Mouse (Mus musculus): ENCODE measurements at regions not wholly inside any gene's neighbourhood (a gene's known extent, or its start where the extent isn't known, plus 50 kb on each side); places are given as distances from the start of the nearest gene placed in this dataset.
A peak's percentile ranks its signal among the peaks of the same experiment; 100 is the strongest.

DNA sequence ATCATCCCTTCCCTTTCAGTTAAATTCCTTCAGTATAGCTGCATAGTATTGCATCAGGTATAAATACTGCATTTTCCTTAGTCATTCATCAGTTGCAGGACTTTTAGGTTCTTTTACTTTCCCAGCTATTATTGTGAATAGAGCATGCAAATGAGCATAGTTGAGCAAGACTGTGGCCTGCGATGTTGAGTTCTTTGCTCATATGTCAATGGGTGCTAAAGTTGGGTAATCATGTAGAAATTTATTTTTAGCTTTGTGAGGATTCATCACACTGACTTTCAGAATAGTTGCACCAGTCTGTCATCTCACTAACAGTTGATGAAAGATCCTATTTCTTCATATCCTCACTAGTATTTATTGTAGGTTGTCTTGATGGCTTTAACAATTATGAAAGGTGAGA, 380.3 kb upstream of the Arrdc3 start:
- Histone ChIP-seq H3K9ac (no peak overlapping the region), H3K9me3 (no peaks in the 10 kb centered on the region), H3K4me3 (no peak overlapping the region), H3K36me3 (no peaks in the 10 kb centered on the region), H3K4me1 (no peaks in the 10 kb centered on the region), H3K27me3 (no peaks in the 10 kb centered on the region), H3K27ac (no peak overlapping the region), H3K4me2 (no peak overlapping the region)
- 69% methylated on average over 1 of the region's 1 CpGs for WGBS
- ATAC-seq (ENCODE audit: borderline replicate concordance, extremely low read depth, low FRiP score, low TSS enrichment), result no peak

- WGBS, result 44% methylated on average over 3 of the region's 3 CpGs
- H3K9me3 ChIP-seq, result no peaks in the 10 kb centered on the region
- ATAC-seq (ENCODE audit: borderline replicate concordance, extremely low read depth, low FRiP score, low TSS enrichment), result no peak
- H3K27me3 ChIP-seq, result no peaks in the 10 kb centered on the region
- H3K4me1 ChIP-seq, result no peaks in the 10 kb centered on the region
- no peaks in the 10 kb centered on the region for H3K36me3 ChIP-seq
- H3K4me3 ChIP-seq, result no peak overlapping the region
- no peak overlapping the region for H3K4me2 ChIP-seq
- H3K9ac ChIP-seq, result no peak overlapping the region
- H3K27ac ChIP-seq, result no peak overlapping the region
These were observed 368.8 kb upstream of the Arrdc3 start for GRCm38 (mm10) chr13:80514171-80514981.

GRCm38 (mm10) chr13:80514982-80515253, 368.3 kb upstream of the Arrdc3 start:
- H3K27me3 ChIP-seq, result no peaks in the 10 kb centered on the region
- no peaks in the 10 kb centered on the region for H3K36me3 ChIP-seq
- no peaks in the 10 kb centered on the region for H3K4me1 ChIP-seq
- H3K27ac ChIP-seq, result no peak overlapping the region
- no peak overlapping the region for H3K9ac ChIP-seq
- no peak for ATAC-seq (ENCODE audit: borderline replicate concordance, extremely low read depth, low FRiP score, low TSS enrichment)
- H3K9me3 ChIP-seq, result no peaks in the 10 kb centered on the region
- WGBS, result 43% methylated on average over 4 of the region's 4 CpGs
- no peak overlapping the region for H3K4me3 ChIP-seq
- no peak overlapping the region for H3K4me2 ChIP-seq

DNA sequence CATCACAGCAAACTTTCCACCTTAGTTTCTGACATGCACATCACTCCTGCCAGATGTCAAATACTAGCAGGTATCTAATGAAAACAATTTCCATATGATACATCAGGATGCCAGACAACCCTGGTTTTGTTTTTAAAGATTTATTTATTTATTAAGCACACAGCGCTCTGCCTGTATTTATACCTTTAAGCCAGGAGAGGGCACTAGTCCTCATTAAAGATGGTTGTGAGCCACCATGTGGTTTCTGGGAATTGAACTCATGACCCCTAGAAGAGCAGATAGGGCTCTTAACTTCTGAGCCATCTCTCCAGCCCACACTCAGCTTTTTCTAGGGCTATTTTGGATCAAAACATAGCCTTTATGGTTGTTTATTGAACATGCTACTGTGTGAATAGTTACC, 364.3 kb upstream of the Arrdc3 start:
- Histone ChIP-seq H3K4me3 (no peak overlapping the region), H3K9ac (no peak overlapping the region), H3K27ac (no peak overlapping the region), H3K27me3 (no peaks in the 10 kb centered on the region), H3K36me3 (no peaks in the 10 kb centered on the region), H3K4me2 (no peak overlapping the region), H3K9me3 (no peaks in the 10 kb centered on the region), H3K4me1 (no peaks in the 10 kb centered on the region)
- no peak for ATAC-seq (ENCODE audit: borderline replicate concordance, extremely low read depth, low FRiP score, low TSS enrichment)
- 63% methylated on average over 1 of the region's 1 CpGs for WGBS

- 56% methylated on average over 4 of the region's 4 CpGs for WGBS
- no peak overlapping the region for H3K9ac ChIP-seq
- H3K4me3 ChIP-seq, result no peak overlapping the region
- no peaks in the 10 kb centered on the region for H3K4me1 ChIP-seq
- H3K9me3 ChIP-seq, result no peaks in the 10 kb centered on the region
- H3K4me2 ChIP-seq, result no peak overlapping the region
- H3K27me3 ChIP-seq, result no peaks in the 10 kb centered on the region
- no peak for ATAC-seq (ENCODE audit: borderline replicate concordance, extremely low read depth, low FRiP score, low TSS enrichment)
- H3K36me3 ChIP-seq, result no peaks in the 10 kb centered on the region
- H3K27ac ChIP-seq, result no peak overlapping the region
These were observed 363.4 kb upstream of the Arrdc3 start for GRCm38 (mm10) chr13:80519792-80520191.

- Histone ChIP-seq H3K4me2 (no peak overlapping the region), H3K36me3 (no peaks in the 10 kb centered on the region), H3K27ac (no peak overlapping the region), H3K9me3 (no peaks in the 10 kb centered on the region), H3K4me3 (no peak overlapping the region), H3K4me1 (no peaks in the 10 kb centered on the region), H3K9ac (no peak overlapping the region), H3K27me3 (no peaks in the 10 kb centered on the region)
- WGBS, result 76% methylated on average over 1 of the region's 1 CpGs
- ATAC-seq (ENCODE audit: borderline replicate concordance, extremely low read depth, low FRiP score, low TSS enrichment), result peak; percentile 46; the same call in 1 of the 2 replicates
These were observed 347.3 kb upstream of the Arrdc3 start for GRCm38 (mm10) chr13:80535755-80536350.

DNA sequence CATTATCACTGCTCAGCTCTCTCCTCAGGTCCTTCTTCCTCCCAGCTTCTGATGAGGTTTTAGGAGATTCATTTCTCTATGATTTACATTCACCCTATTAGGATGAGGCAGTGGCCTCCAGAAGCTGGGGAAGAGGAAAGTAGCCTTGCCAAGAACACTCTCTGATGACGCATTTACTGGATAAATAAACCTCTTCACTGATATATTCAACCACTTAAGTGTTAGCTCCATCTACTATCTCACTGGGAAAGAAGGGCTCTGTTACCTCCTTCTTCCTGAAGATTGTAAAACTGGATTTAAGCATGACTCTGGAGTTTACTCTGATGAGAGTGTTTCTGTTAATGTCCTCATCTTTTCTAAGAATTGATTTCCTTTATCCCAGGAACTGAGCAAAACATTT, 338.2 kb upstream of the Arrdc3 start:
- Histone ChIP-seq H3K27me3 (no peaks in the 10 kb centered on the region), H3K27ac (no peak overlapping the region), H3K9me3 (no peaks in the 10 kb centered on the region), H3K9ac (no peak overlapping the region), H3K4me3 (no peak overlapping the region), H3K4me2 (no peak overlapping the region), H3K36me3 (no peaks in the 10 kb centered on the region), H3K4me1 (no peaks in the 10 kb centered on the region)
- 11% methylated on average over 1 of the region's 1 CpGs for WGBS
- ATAC-seq (ENCODE audit: borderline replicate concordance, extremely low read depth, low FRiP score, low TSS enrichment), result no peak

DNA sequence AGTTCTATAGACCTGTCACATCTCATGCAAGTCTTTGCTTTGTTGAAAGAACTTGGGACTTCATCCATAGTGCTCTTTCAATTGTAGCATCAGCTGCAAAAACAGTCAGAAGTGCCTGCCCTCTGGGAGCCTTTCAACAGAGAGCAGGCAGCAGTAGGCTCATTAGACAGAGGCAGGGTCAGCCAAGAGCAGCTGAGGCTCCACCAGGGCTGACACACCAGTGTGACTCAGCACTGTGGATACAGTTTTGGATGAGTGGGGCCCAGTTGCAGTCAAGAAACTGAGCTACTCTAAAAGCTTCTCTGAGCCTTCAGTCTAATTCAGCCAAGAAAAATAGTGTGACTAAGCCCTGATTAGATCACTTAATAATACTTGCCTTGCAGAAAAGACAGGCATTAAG, 326.0 kb upstream of the Arrdc3 start:
- Histone ChIP-seq H3K27me3 (no peaks in the 10 kb centered on the region), H3K4me1 (no peaks in the 10 kb centered on the region), H3K36me3 (no peaks in the 10 kb centered on the region), H3K9me3 (no peaks in the 10 kb centered on the region), H3K27ac (no peak overlapping the region), H3K9ac (no peak overlapping the region), H3K4me3 (no peak overlapping the region), H3K4me2 (no peak overlapping the region)
- no peak for ATAC-seq (ENCODE audit: borderline replicate concordance, extremely low read depth, low FRiP score, low TSS enrichment)
